Mouse (Mus musculus): ENCODE results near the gene Syt1. TPM values are rescaled to one million over a fixed set of nuclear protein-coding genes. Genes with fewer than 3 reads are reported as not detected.

Gene Syt1
- total and polyA plus RNA-seq, 3 experiments: 0.31 to 0.50 TPM; not detected in 1

GRCm38 (mm10) chr10:108600693-108601092 lies 410.1 kb downstream of the Syt1 start:
- WGBS: 92% methylated on average over 9 of the region's 9 CpGs
- TF ChIP-seq CTCF (IDR thresholded peaks at IDR 0.05): no peak
- TF ChIP-seq EP300 (IDR thresholded peaks at IDR 0.05; ENCODE audit: insufficient read depth, low read depth, low read length): no peak
- TF ChIP-seq POLR2A (IDR thresholded peaks at IDR 0.05; ENCODE audit: insufficient read depth, low read depth, low read length): no peak
- intact Hi-C loops (cut with DNase I): no loop called here

DNA sequence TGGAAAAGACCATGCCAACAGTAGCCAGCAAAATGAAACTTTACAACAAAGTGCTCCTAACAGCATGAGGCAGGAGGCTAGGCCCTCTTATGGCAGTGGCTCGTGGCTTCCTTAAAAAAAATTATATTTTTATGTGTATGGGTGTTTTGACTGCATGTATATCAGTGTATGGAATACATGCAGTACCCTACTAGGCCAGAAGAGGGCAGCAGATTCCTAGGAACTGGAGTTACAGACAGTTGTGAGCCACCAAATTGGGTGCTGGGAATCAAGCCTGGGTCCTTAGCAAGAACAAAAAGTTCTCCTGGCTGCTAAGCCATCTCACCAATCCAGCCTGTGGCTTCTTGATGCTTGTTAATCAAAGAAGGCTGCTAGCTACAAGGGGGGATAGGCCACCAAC lies 413.4 kb downstream of the Syt1 start:
- intact Hi-C loops (cut with DNase I): no loop called here
- Histone ChIP-seq H3K36me3 (ENCODE audit: control insufficient read depth, insufficient read depth, low read length) (no peaks in the 10 kb centered on the region), H3K27ac (no peak overlapping the region), H3K27me3 (ENCODE audit: control insufficient read depth, insufficient read depth, low read length) (no peaks in the 10 kb centered on the region), H3K4me1 (ENCODE audit: control insufficient read depth, insufficient read depth, low read length) (peaks cover 2% of the 10 kb centered on the region; the same call in 1 of the 2 replicates), H3K79me2 (replicated peaks; ENCODE audit: control insufficient read depth, insufficient read depth, low read length) (no peaks in the 10 kb centered on the region), H3K4me3 (no peak overlapping the region), H3K9ac (ENCODE audit: low read depth, low read length) (no peak overlapping the region)
- 90% methylated on average over 1 of the region's 1 CpGs for WGBS
- no peak for TF ChIP-seq EP300 (IDR thresholded peaks at IDR 0.05; ENCODE audit: insufficient read depth, low read depth, low read length)
- no peak for TF ChIP-seq POLR2A (IDR thresholded peaks at IDR 0.05; ENCODE audit: insufficient read depth, low read depth, low read length)
- peak; percentile 53 for TF ChIP-seq CTCF (IDR thresholded peaks at IDR 0.05)
- DNase-seq: no peak

More at GRCm38 (mm10) chr10:108600693-108601092, 410.1 kb downstream of the Syt1 start:
- no peaks in the 10 kb centered on the region for H3K36me3 ChIP-seq (ENCODE audit: control insufficient read depth, insufficient read depth, low read length)
- no peaks in the 10 kb centered on the region for H3K79me2 ChIP-seq (replicated peaks; ENCODE audit: control insufficient read depth, insufficient read depth, low read length)
- no peak overlapping the region for H3K4me3 ChIP-seq
- H3K27ac ChIP-seq: no peak overlapping the region
- H3K27me3 ChIP-seq (ENCODE audit: control insufficient read depth, insufficient read depth, low read length): no peaks in the 10 kb centered on the region
- DNase-seq: no peak
- peaks cover 2% of the 10 kb centered on the region; the same call in 1 of the 2 replicates for H3K4me1 ChIP-seq (ENCODE audit: control insufficient read depth, insufficient read depth, low read length)
- no peak overlapping the region for H3K9ac ChIP-seq (ENCODE audit: low read depth, low read length)

GRCm38 (mm10) chr10:108596162-108596927 lies 414.4 kb downstream of the Syt1 start:
- H3K9ac ChIP-seq (ENCODE audit: low read depth, low read length): no peak overlapping the region
- no peak for DNase-seq
- no peaks in the 10 kb centered on the region for H3K36me3 ChIP-seq (ENCODE audit: control insufficient read depth, insufficient read depth, low read length)
- H3K79me2 ChIP-seq (replicated peaks; ENCODE audit: control insufficient read depth, insufficient read depth, low read length): no peaks in the 10 kb centered on the region
- H3K27me3 ChIP-seq (ENCODE audit: control insufficient read depth, insufficient read depth, low read length): no peaks in the 10 kb centered on the region
- H3K27ac ChIP-seq: no peak overlapping the region
- no peaks in the 10 kb centered on the region for H3K4me1 ChIP-seq (ENCODE audit: control insufficient read depth, insufficient read depth, low read length)
- H3K4me3 ChIP-seq: no peak overlapping the region
- TF ChIP-seq POLR2A (IDR thresholded peaks at IDR 0.05; ENCODE audit: insufficient read depth, low read depth, low read length): no peak
- no peak for TF ChIP-seq CTCF (IDR thresholded peaks at IDR 0.05)
- no peak for TF ChIP-seq EP300 (IDR thresholded peaks at IDR 0.05; ENCODE audit: insufficient read depth, low read depth, low read length)
- intact Hi-C loops (cut with DNase I): no loop called here
- 17% methylated on average over 11 of the region's 11 CpGs for WGBS

GRCm38 (mm10) chr10:108589355-108589754 lies 421.4 kb downstream of the Syt1 start:
- H3K9ac ChIP-seq (ENCODE audit: low read depth, low read length): no peak overlapping the region
- H3K79me2 ChIP-seq (replicated peaks; ENCODE audit: control insufficient read depth, insufficient read depth, low read length): no peaks in the 10 kb centered on the region
- DNase-seq: no peak
- H3K27me3 ChIP-seq (ENCODE audit: control insufficient read depth, insufficient read depth, low read length): no peaks in the 10 kb centered on the region
- WGBS: 80% methylated on average over 3 of the region's 3 CpGs
- intact Hi-C loops (cut with DNase I): no loop called here
- no peaks in the 10 kb centered on the region for H3K4me1 ChIP-seq (ENCODE audit: control insufficient read depth, insufficient read depth, low read length)
- H3K27ac ChIP-seq: no peak overlapping the region
- no peak overlapping the region for H3K4me3 ChIP-seq
- no peaks in the 10 kb centered on the region for H3K36me3 ChIP-seq (ENCODE audit: control insufficient read depth, insufficient read depth, low read length)
- TF ChIP-seq POLR2A (IDR thresholded peaks at IDR 0.05; ENCODE audit: insufficient read depth, low read depth, low read length) (no peak), EP300 (IDR thresholded peaks at IDR 0.05; ENCODE audit: insufficient read depth, low read depth, low read length) (no peak), CTCF (IDR thresholded peaks at IDR 0.05) (no peak)

DNA sequence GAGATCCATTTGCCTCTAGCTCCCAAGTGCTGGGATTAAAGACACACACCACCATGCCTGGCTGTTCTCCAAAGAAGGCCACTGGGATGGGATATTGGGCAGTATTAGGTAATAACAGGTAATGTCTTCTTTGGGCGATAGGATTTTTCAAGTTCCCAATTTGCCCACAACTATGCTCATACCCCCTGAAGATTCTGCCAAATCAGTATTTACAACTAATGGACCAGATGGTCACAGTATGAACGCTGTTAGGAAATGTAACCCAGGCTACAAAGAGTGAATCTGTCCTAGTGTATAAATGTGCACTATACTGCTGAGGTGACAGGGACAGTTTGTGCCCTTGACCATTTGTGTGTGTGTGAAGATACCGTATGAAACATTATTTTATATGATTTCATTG lies 421.9 kb downstream of the Syt1 start:
- intact Hi-C loops (cut with DNase I): no loop called here
- H3K27ac ChIP-seq: no peak overlapping the region
- H3K9ac ChIP-seq (ENCODE audit: low read depth, low read length): no peak overlapping the region
- 91% methylated on average over 3 of the region's 3 CpGs for WGBS
- H3K4me1 ChIP-seq (ENCODE audit: control insufficient read depth, insufficient read depth, low read length): no peaks in the 10 kb centered on the region
- H3K27me3 ChIP-seq (ENCODE audit: control insufficient read depth, insufficient read depth, low read length): no peaks in the 10 kb centered on the region
- DNase-seq: no peak
- H3K79me2 ChIP-seq (replicated peaks; ENCODE audit: control insufficient read depth, insufficient read depth, low read length): no peaks in the 10 kb centered on the region
- no peak for TF ChIP-seq POLR2A (IDR thresholded peaks at IDR 0.05; ENCODE audit: insufficient read depth, low read depth, low read length)
- no peak for TF ChIP-seq CTCF (IDR thresholded peaks at IDR 0.05)
- no peak for TF ChIP-seq EP300 (IDR thresholded peaks at IDR 0.05; ENCODE audit: insufficient read depth, low read depth, low read length)
- H3K4me3 ChIP-seq: no peak overlapping the region
- no peaks in the 10 kb centered on the region for H3K36me3 ChIP-seq (ENCODE audit: control insufficient read depth, insufficient read depth, low read length)

GRCm38 (mm10) chr10:108583694-108584093 lies 427.1 kb downstream of the Syt1 start:
- Histone ChIP-seq H3K36me3 (ENCODE audit: control insufficient read depth, insufficient read depth, low read length) (no peaks in the 10 kb centered on the region), H3K4me3 (no peak overlapping the region), H3K27ac (no peak overlapping the region), H3K27me3 (ENCODE audit: control insufficient read depth, insufficient read depth, low read length) (no peaks in the 10 kb centered on the region), H3K79me2 (replicated peaks; ENCODE audit: control insufficient read depth, insufficient read depth, low read length) (no peaks in the 10 kb centered on the region), H3K4me1 (ENCODE audit: control insufficient read depth, insufficient read depth, low read length) (no peaks in the 10 kb centered on the region), H3K9ac (ENCODE audit: low read depth, low read length) (no peak overlapping the region)
- no peak for DNase-seq
- no peak for TF ChIP-seq CTCF (IDR thresholded peaks at IDR 0.05)
- TF ChIP-seq EP300 (IDR thresholded peaks at IDR 0.05; ENCODE audit: insufficient read depth, low read depth, low read length): no peak
- TF ChIP-seq POLR2A (IDR thresholded peaks at IDR 0.05; ENCODE audit: insufficient read depth, low read depth, low read length): no peak
- 62% methylated on average over 11 of the region's 11 CpGs for WGBS
- intact Hi-C loops (cut with DNase I): no loop called here
